Mouse (Mus musculus): Measurements from ENCODE around the gene Col7a1. TPM values are rescaled to one million over a fixed set of nuclear protein-coding genes. Genes with fewer than 3 reads are reported as not detected.

Gene Col7a1
- polyA plus RNA-seq, 1 experiment from 2014 or later: 6.2 TPM

- Histone ChIP-seq H3K27ac (replicated peaks) (no peak overlapping the region), H3K9ac (ENCODE audit: low read length) (no peak overlapping the region), H3K4me1 (replicated peaks; ENCODE audit: control insufficient read depth, insufficient read depth) (no peaks in the 10 kb centered on the region), H3K4me3 (ENCODE audit: low read depth, low read length) (no peak overlapping the region), H3K9me3 (ENCODE audit: control insufficient read depth, low read length) (no peaks in the 10 kb centered on the region), H3K36me3 (ENCODE audit: control insufficient read depth, insufficient read depth, low read length) (no peaks in the 10 kb centered on the region), H3K27me3 (ENCODE audit: control insufficient read depth, insufficient read depth, low read length) (no peaks in the 10 kb centered on the region), H3K4me2 (replicated peaks; ENCODE audit: low read depth) (no peak overlapping the region)
- TF ChIP-seq CTCF (IDR thresholded peaks at IDR 0.05; ENCODE audit: low read depth): no peak
- TF ChIP-seq EP300 (optimal IDR thresholded peaks at IDR 0.05): no peak
- DNase-seq (ENCODE audit: low spot score): no peak
- 83% methylated on average over 3 of the region's 3 CpGs for WGBS
- no peak for ATAC-seq (ENCODE audit: low FRiP score, low TSS enrichment)
Measured at GRCm38 (mm10) chr9:108928424-108928823, 25.0 kb upstream of the Col7a1 start.

DNA sequence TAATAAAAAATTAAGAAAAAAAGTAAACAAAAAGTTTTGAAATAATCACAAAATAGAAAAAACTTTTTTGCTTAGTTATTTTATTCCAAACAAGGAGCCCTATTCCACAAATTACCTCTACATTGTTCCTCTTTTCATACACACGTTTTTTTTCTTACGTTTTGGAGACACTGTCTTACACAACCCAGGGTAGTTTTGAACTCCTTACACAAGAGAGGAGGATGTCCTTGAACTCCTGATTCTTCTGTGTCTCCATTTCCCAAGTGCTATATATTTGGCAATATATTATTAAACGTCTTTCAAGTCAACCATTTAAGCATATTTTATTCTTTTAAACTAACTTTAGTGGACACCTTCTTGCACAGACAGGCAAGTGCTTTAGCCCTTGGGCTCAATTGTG is 17.4 kb upstream of the Col7a1 start:
- TF ChIP-seq EP300 (optimal IDR thresholded peaks at IDR 0.05) (no peak), CTCF (IDR thresholded peaks at IDR 0.05; ENCODE audit: low read depth) (no peak)
- no peak overlapping the region for H3K27ac ChIP-seq (replicated peaks)
- ATAC-seq (ENCODE audit: low FRiP score, low TSS enrichment): no peak
- H3K36me3 ChIP-seq (ENCODE audit: control insufficient read depth, insufficient read depth, low read length): peaks cover 5% of the 10 kb centered on the region; the same call in 1 of the 2 replicates
- DNase-seq (ENCODE audit: low spot score): no peak
- no peaks in the 10 kb centered on the region for H3K9me3 ChIP-seq (ENCODE audit: control insufficient read depth, low read length)
- H3K27me3 ChIP-seq (ENCODE audit: control insufficient read depth, insufficient read depth, low read length): no peaks in the 10 kb centered on the region
- H3K4me2 ChIP-seq (replicated peaks; ENCODE audit: low read depth): no peak overlapping the region
- no peaks in the 10 kb centered on the region for H3K4me1 ChIP-seq (replicated peaks; ENCODE audit: control insufficient read depth, insufficient read depth)
- 11% methylated on average over 3 of the region's 3 CpGs for WGBS
- 0 out of 2 replicates have a peak overlapping the region, but pooled peaks have one; percentile 75 for H3K4me3 ChIP-seq (ENCODE audit: low read depth, low read length)
- H3K9ac ChIP-seq (ENCODE audit: low read length): no peak overlapping the region

GRCm38 (mm10) chr9:108936418-108937364 is 16.7 kb upstream of the Col7a1 start, which contains the start of gene Uqcrc1:
Gene Uqcrc1, plus strand, starts transcription at chr9:108936633.
- peak within 1 kb of the TSS; percentile 80 for H3K27ac ChIP-seq (replicated peaks)
- under 1% methylated on average over 58 of the region's 58 CpGs for WGBS
- H3K4me1 ChIP-seq (replicated peaks; ENCODE audit: control insufficient read depth, insufficient read depth): no peaks in the 10 kb centered on the region
- H3K9ac ChIP-seq (ENCODE audit: low read length): peak within 1 kb of the TSS; percentile 82
- no peaks in the 10 kb centered on the region for H3K27me3 ChIP-seq (ENCODE audit: control insufficient read depth, insufficient read depth, low read length)
- H3K4me2 ChIP-seq (replicated peaks; ENCODE audit: low read depth): peak within 1 kb of the TSS; percentile 89
- ATAC-seq (ENCODE audit: low FRiP score, low TSS enrichment): peak; percentile 94
- TF ChIP-seq CTCF (IDR thresholded peaks at IDR 0.05; ENCODE audit: low read depth): peak; percentile 97
- no peak for TF ChIP-seq EP300 (optimal IDR thresholded peaks at IDR 0.05)
- peaks cover 5% of the 10 kb centered on the region for H3K36me3 ChIP-seq (ENCODE audit: control insufficient read depth, insufficient read depth, low read length)
- peak; percentile 96 for DNase-seq (ENCODE audit: low spot score)
- peak within 1 kb of the TSS; percentile 75 for H3K4me3 ChIP-seq (ENCODE audit: low read depth, low read length)
- no peaks in the 10 kb centered on the region for H3K9me3 ChIP-seq (ENCODE audit: control insufficient read depth, low read length)

DNA sequence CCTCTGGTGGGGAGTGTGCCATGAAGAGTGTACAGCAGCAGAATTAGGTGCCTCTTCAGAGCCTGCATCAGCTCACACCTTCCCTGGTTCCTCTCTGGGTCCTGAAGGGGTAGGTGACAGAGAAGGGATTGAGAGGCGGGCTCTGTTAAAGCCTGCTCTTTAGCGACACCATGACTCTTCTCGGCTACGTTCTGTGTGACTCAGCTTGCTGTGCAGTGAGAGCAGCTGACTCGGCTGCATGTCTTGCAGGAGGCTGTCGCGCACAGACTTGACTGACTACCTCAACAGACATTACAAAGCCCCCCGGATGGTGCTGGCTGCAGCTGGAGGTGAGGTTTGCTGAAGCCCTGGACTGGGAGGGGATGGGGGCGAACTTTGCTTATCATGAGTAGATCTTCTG is 8.3 kb upstream of the Col7a1 start:
- Histone ChIP-seq H3K4me1 (replicated peaks; ENCODE audit: control insufficient read depth, insufficient read depth) (no peaks in the 10 kb centered on the region), H3K9ac (ENCODE audit: low read length) (no peak overlapping the region), H3K36me3 (ENCODE audit: control insufficient read depth, insufficient read depth, low read length) (peaks cover 48% of the 10 kb centered on the region), H3K27me3 (ENCODE audit: control insufficient read depth, insufficient read depth, low read length) (no peaks in the 10 kb centered on the region), H3K27ac (replicated peaks) (no peak overlapping the region; the same call in 1 of the 2 replicates), H3K4me3 (ENCODE audit: low read depth, low read length) (no peak overlapping the region), H3K9me3 (ENCODE audit: control insufficient read depth, low read length) (no peaks in the 10 kb centered on the region), H3K4me2 (replicated peaks; ENCODE audit: low read depth) (no peak overlapping the region)
- DNase-seq (ENCODE audit: low spot score) (no peak), ATAC-seq (ENCODE audit: low FRiP score, low TSS enrichment) (no peak)
- WGBS: 60% methylated on average over 9 of the region's 9 CpGs
- TF ChIP-seq EP300 (optimal IDR thresholded peaks at IDR 0.05) (no peak), CTCF (IDR thresholded peaks at IDR 0.05; ENCODE audit: low read depth) (no peak)

DNA sequence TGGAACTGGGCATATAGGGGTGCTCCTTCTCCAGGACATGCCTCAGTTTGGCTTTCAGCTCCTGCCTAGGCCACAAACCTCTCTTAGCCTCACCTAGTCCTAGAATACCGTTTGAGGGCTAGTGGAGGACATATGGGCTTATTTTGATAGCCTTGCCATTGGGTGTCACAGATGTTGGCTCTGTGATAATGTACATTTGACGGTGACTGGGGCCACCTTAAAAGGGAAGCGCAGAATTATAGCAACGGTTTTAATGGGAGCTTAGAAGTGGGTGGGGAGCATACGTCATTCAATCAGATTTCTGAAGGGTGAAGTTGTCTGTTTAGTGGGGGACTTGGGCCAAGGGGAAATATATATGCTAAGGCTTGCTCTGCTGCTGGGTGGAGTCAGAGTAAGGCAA is 7.8 kb upstream of the Col7a1 start:
- TF ChIP-seq EP300 (optimal IDR thresholded peaks at IDR 0.05): no peak
- no peak overlapping the region for H3K4me2 ChIP-seq (replicated peaks; ENCODE audit: low read depth)
- ATAC-seq (ENCODE audit: low FRiP score, low TSS enrichment) (no peak), DNase-seq (ENCODE audit: low spot score) (no peak)
- no peaks in the 10 kb centered on the region for H3K4me1 ChIP-seq (replicated peaks; ENCODE audit: control insufficient read depth, insufficient read depth)
- no peak overlapping the region for H3K9ac ChIP-seq (ENCODE audit: low read length)
- no peaks in the 10 kb centered on the region for H3K9me3 ChIP-seq (ENCODE audit: control insufficient read depth, low read length)
- no peak overlapping the region for H3K27ac ChIP-seq (replicated peaks)
- H3K4me3 ChIP-seq (ENCODE audit: low read depth, low read length): no peak overlapping the region
- no peaks in the 10 kb centered on the region for H3K27me3 ChIP-seq (ENCODE audit: control insufficient read depth, insufficient read depth, low read length)
- peaks cover 48% of the 10 kb centered on the region for H3K36me3 ChIP-seq (ENCODE audit: control insufficient read depth, insufficient read depth, low read length)
- 70% methylated on average over 5 of the region's 5 CpGs for WGBS
